Mouse (Mus musculus) brain, embryonic 14.5 days (tissue): ENCODE measurements around the gene Col8a2.

ENCODE experiments used
- CTCF ChIP-seq: fragments of 200-500 bp; IDR thresholded peaks from 2 replicates; pipeline ENCODE4 v1.5.1; 2012; ENCODE audit warnings: inconsistent platforms, mild to moderate bottlenecking, moderate library complexity, borderline replicate concordance; ENCODE audit not compliant: insufficient read depth, insufficient read length; ENCODE audit errors: extremely low read depth
- POLR2A ChIP-seq: fragments of 200-500 bp; IDR thresholded peaks from 2 replicates; pipeline ENCODE4 v1.6.1; 2012; ENCODE audit warnings: mild to moderate bottlenecking, inconsistent platforms, borderline replicate concordance; ENCODE audit not compliant: poor library complexity, insufficient read depth, insufficient read length, severe bottlenecking; ENCODE audit errors: extremely low read depth

DNA sequence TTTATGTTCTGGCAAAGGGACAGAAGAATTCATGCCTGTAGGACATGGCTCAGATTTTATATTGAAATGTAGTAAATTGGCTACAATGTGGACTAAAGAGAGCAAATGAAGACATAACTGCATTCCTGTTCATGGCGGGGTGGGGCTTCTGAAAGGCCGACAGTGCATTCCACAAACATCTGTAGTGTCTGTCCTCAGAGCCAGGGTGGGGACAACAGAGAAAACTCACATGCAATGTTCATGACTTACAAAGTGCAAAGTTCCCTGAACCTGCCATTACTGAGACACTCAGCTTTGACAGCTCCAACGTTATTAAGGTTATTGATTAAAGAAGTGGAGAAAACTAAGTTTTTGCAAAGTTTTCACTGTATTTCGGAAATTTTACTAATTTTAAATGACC is 56.9 kb downstream of the Col8a2 start:
- TF ChIP-seq CTCF (no peak), POLR2A (no peak)
